Mouse (Mus musculus): ENCODE measurements around the gene Slc16a5. TPM values are rescaled to one million over a fixed set of nuclear protein-coding genes. Genes with fewer than 3 reads are reported as not detected.
"Not testable (repeated sequence)": the region's sequence is repeated elsewhere in the genome, so short reads cannot be mapped to it uniquely, and the experiment has no call there.

Gene Slc16a5
- polyA plus RNA-seq, 1 experiment from 2014 or later: 1.9 TPM

DNA sequence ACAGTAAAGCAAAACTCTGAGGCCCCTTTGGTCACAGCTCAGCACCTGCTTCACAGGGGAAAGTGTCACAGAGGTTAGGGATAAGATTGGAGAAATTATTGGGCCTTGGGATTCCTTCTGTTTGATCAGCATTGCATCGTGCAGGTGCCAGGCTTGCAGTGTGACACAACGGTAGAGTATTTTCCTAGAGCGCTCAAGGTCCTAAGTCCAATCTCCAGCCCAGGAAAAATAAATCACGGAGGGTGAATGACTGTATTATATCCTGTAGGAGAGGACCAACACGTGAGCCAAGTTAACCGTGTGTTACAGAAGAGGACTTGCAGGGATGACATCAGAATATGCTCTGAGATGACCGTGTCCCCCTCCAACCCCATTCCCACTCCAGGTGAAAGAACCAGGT lies 12.1 kb upstream of the Slc16a5 start:
- no peak overlapping the region for H3K4me3 ChIP-seq
- H3K4me1 ChIP-seq: peaks cover 6% of the 10 kb centered on the region; the same call in 1 of the 2 replicates
- WGBS: 84% methylated on average over 7 of the region's 7 CpGs
- H3K9ac ChIP-seq: no peak overlapping the region
- H3K9me3 ChIP-seq: no peaks in the 10 kb centered on the region
- ATAC-seq (ENCODE audit: borderline replicate concordance, extremely low read depth, low FRiP score, low TSS enrichment): no peak
- H3K4me2 ChIP-seq: no peak overlapping the region
- H3K36me3 ChIP-seq: no peaks in the 10 kb centered on the region
- H3K27me3 ChIP-seq: 0 out of 2 replicates have a peak, but pooled peaks cover 2% of the 10 kb centered on the region
- no peak overlapping the region for H3K27ac ChIP-seq

GRCm38 (mm10) chr11:115451781-115452241 lies 10.5 kb upstream of the Slc16a5 start:
- no peak overlapping the region for H3K4me3 ChIP-seq
- H3K27ac ChIP-seq: no peak overlapping the region
- no peak overlapping the region for H3K9ac ChIP-seq
- H3K4me1 ChIP-seq: peaks cover under 1% of the 10 kb centered on the region; the same call in 1 of the 2 replicates
- no peaks in the 10 kb centered on the region for H3K36me3 ChIP-seq
- ATAC-seq (ENCODE audit: borderline replicate concordance, extremely low read depth, low FRiP score, low TSS enrichment): no peak
- 83% methylated on average over 8 of the region's 8 CpGs for WGBS
- no peaks in the 10 kb centered on the region for H3K9me3 ChIP-seq
- no peaks in the 10 kb centered on the region for H3K27me3 ChIP-seq
- no peak overlapping the region for H3K4me2 ChIP-seq

DNA sequence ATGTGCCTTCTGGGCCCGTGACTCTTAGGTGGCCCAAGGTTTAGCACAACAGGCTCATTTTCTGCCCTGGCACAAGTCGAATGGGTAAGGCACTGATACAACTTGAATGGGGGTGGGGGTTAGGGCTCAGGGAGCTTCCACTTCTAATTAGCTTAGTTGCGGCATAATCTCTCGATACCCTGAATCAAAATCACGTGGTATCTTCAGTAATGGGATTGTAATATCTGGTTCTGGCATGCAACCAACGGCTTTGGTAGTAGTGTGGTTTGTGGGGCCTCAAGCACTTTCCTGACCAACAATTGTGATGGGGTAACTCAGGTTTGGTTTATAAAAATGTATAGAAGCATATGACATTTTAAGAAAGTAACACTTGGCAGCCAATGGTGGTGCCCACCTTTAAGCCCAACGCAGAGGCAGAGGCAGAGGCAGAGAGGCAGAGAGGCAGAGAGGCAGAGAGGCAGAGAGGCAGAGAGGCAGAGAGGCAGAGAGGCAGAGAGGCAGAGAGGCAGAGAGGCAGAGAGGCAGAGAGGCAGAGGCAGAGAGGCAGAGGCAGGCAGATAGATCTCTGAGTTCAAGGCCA lies 9.9 kb upstream of the Slc16a5 start:
- no peaks in the 10 kb centered on the region for H3K27me3 ChIP-seq
- H3K4me3 ChIP-seq: no peak overlapping the region
- H3K27ac ChIP-seq: no peak overlapping the region
- no peaks in the 10 kb centered on the region for H3K9me3 ChIP-seq
- no peaks in the 10 kb centered on the region for H3K36me3 ChIP-seq
- H3K4me1 ChIP-seq: peaks cover 3% of the 10 kb centered on the region; the same call in 1 of the 2 replicates
- no peak overlapping the region for H3K4me2 ChIP-seq
- WGBS: 79% methylated on average over 7 of the region's 7 CpGs
- no peak for ATAC-seq (ENCODE audit: borderline replicate concordance, extremely low read depth, low FRiP score, low TSS enrichment)
- H3K9ac ChIP-seq: no peak overlapping the region

GRCm38 (mm10) chr11:115453306-115453705 lies 9.0 kb upstream of the Slc16a5 start:
- no peak overlapping the region for H3K4me3 ChIP-seq
- H3K27ac ChIP-seq: no peak overlapping the region
- H3K9me3 ChIP-seq: no peaks in the 10 kb centered on the region
- no peak overlapping the region for H3K9ac ChIP-seq
- ATAC-seq (ENCODE audit: borderline replicate concordance, extremely low read depth, low FRiP score, low TSS enrichment): no peak
- H3K27me3 ChIP-seq: no peaks in the 10 kb centered on the region
- 60% methylated on average over 4 of the region's 4 CpGs for WGBS
- H3K36me3 ChIP-seq: no peaks in the 10 kb centered on the region
- no peak overlapping the region for H3K4me2 ChIP-seq
- peaks cover 6% of the 10 kb centered on the region; the same call in 1 of the 2 replicates for H3K4me1 ChIP-seq

DNA sequence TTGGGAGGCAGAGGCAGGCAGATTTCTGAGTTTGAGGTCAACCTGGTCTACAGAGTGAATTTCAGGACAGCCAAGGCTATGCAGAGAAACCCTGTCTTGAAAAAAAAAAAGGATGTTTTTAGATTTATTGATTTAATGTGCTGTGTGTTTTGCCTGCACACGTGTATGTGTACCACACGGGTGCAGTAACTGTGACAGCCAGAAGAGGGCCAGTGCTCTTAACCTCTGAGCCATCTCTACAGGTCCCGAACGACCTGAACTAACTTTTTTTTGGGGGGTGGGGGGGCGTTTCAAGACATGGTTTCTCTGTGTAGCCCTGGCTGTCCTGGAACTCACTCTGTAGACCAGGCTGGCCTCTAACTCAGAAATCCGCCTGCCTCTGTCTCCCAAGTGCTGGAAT lies 7.5 kb upstream of the Slc16a5 start:
- not testable (repeated sequence) for ATAC-seq (ENCODE audit: borderline replicate concordance, extremely low read depth, low FRiP score, low TSS enrichment); H3K27ac ChIP-seq; H3K9ac ChIP-seq; H3K4me3 ChIP-seq; H3K9me3 ChIP-seq; H3K4me2 ChIP-seq; H3K27me3 ChIP-seq; H3K36me3 ChIP-seq; H3K4me1 ChIP-seq
- 82% methylated on average over 6 of the region's 6 CpGs for WGBS

GRCm38 (mm10) chr11:115455619-115456018 lies 6.7 kb upstream of the Slc16a5 start:
- Histone ChIP-seq H3K27ac (no peak overlapping the region), H3K4me1 (peaks cover 6% of the 10 kb centered on the region; the same call in 1 of the 2 replicates), H3K9me3 (no peaks in the 10 kb centered on the region), H3K9ac (no peak overlapping the region), H3K4me2 (no peak overlapping the region), H3K36me3 (no peaks in the 10 kb centered on the region), H3K27me3 (no peaks in the 10 kb centered on the region), H3K4me3 (no peak overlapping the region)
- 88% methylated on average over 15 of the region's 15 CpGs for WGBS
- ATAC-seq (ENCODE audit: borderline replicate concordance, extremely low read depth, low FRiP score, low TSS enrichment): no peak

GRCm38 (mm10) chr11:115456182-115456581 lies 6.1 kb upstream of the Slc16a5 start:
- Histone ChIP-seq H3K4me3 (no peak overlapping the region), H3K4me1 (peaks cover 6% of the 10 kb centered on the region; the same call in 1 of the 2 replicates), H3K4me2 (no peak overlapping the region)

DNA sequence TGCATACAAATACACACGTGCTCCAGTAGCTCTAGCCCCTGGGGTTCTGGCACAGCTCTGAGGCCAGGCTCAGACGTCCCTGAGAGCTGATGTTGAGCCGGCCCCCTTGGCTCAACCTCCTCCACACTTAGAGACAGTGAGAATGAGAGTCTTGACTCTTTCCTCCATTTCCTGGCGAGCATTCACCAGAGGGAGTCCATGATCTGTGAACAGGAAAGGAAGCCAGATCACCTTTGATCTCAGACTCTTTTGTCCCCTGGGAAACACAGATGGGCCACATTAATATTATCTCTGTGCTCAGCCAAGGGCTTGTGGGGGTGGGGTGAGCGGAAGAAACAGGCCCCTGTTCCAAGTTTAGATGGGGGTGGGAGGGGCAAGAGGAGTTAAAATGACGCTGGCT lies 4.9 kb upstream of the Slc16a5 start:
- H3K36me3 ChIP-seq: no peaks in the 10 kb centered on the region
- 17% methylated on average over 6 of the region's 6 CpGs for WGBS
- H3K4me1 ChIP-seq: peaks cover 6% of the 10 kb centered on the region; the same call in 1 of the 2 replicates
- H3K9ac ChIP-seq: no peak overlapping the region
- peak; percentile 59 for ATAC-seq (ENCODE audit: borderline replicate concordance, extremely low read depth, low FRiP score, low TSS enrichment)
- H3K4me2 ChIP-seq: no peak overlapping the region
- no peak overlapping the region for H3K27ac ChIP-seq
- H3K27me3 ChIP-seq: no peaks in the 10 kb centered on the region
- H3K9me3 ChIP-seq: no peaks in the 10 kb centered on the region
- no peak overlapping the region for H3K4me3 ChIP-seq

More at GRCm38 (mm10) chr11:115456182-115456581, 6.1 kb upstream of the Slc16a5 start:
- ATAC-seq (ENCODE audit: borderline replicate concordance, extremely low read depth, low FRiP score, low TSS enrichment): no peak
- whole genome bisulfite sequencing: 90% methylated on average over 5 of the region's 5 CpGs
- Histone ChIP-seq H3K9ac (no peak overlapping the region), H3K9me3 (no peaks in the 10 kb centered on the region), H3K36me3 (no peaks in the 10 kb centered on the region), H3K27me3 (no peaks in the 10 kb centered on the region), H3K27ac (no peak overlapping the region)

DNA sequence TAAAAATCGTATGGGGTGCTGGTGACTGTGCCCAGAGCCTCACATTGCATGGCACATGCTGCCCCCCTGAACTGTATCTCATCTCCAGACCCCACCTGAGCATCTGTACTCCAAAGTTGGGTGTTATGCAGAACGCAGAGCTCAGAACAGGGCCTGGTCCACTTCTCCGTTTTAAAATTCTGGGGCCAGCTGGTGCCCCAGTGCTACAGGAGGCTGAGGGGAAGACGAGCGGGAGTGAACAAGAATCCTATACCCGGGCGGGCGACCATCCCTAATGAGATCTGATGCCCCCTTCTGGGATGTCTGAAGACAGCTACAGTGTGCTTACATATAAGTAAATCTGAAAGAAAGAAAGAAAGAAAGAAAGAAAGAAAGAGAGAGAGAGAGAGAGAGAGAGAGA lies 1.3 kb upstream of the Slc16a5 start:
- WGBS: 26% methylated on average over 8 of the region's 8 CpGs
- Histone ChIP-seq H3K4me2 (no peak overlapping the region), H3K9ac (no peak overlapping the region), H3K27me3 (no peaks in the 10 kb centered on the region), H3K27ac (no peak overlapping the region), H3K9me3 (no peaks in the 10 kb centered on the region), H3K36me3 (no peaks in the 10 kb centered on the region), H3K4me1 (peaks cover 6% of the 10 kb centered on the region; the same call in 1 of the 2 replicates), H3K4me3 (no peak overlapping the region)
- no peak for ATAC-seq (ENCODE audit: borderline replicate concordance, extremely low read depth, low FRiP score, low TSS enrichment)

DNA sequence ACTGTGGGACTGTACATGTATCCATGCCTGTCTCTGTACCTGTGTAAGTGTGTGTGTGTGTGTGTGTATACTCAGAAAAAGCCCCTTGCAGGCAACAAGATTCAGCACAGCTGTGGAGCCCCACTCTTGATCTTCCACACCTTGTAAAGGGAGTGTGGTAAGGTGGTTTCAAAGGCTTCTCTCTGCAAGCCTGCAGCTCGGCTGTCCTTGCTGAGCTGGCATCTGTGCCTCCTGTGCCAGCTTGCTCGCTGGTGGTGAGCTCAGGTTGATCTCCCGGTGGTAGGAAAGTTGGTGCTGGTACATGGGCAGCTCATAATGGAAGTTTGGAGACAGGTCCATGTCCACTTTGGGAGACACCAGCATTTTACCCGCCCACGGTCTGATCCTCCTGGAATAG lies 430 bp upstream of the Slc16a5 start:
- H3K4me2 ChIP-seq: no peak overlapping the region
- H3K9ac ChIP-seq: no peak overlapping the region
- H3K27me3 ChIP-seq: no peaks in the 10 kb centered on the region
- H3K4me1 ChIP-seq: peaks cover 6% of the 10 kb centered on the region; the same call in 1 of the 2 replicates
- ATAC-seq (ENCODE audit: borderline replicate concordance, extremely low read depth, low FRiP score, low TSS enrichment): no peak
- no peaks in the 10 kb centered on the region for H3K36me3 ChIP-seq
- H3K4me3 ChIP-seq: no peak overlapping the region
- H3K9me3 ChIP-seq: no peaks in the 10 kb centered on the region
- WGBS: 62% methylated on average over 5 of the region's 5 CpGs
- no peak overlapping the region for H3K27ac ChIP-seq

DNA sequence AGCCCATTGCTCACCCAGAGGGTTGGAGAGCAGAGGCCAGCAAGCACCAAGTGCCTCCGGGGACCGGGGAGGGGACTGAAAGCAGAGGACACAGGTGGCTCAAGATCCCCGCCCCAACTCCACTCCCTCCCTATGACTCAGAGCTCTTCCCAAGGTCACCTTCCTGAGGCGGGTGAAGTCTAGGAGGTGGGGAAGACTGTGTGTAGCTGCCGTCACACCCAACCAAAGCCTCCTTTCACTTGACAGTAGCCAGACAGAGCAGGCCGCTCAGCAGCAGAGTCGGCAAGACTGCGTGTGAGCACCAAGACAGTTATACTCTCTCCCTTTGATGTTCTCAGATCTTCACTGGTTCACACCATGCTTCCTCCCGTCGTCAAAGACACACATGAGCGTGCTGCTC lies 1.1 kb downstream of the Slc16a5 start:
- H3K36me3 ChIP-seq: no peaks in the 10 kb centered on the region
- no peak overlapping the region for H3K27ac ChIP-seq
- ATAC-seq (ENCODE audit: borderline replicate concordance, extremely low read depth, low FRiP score, low TSS enrichment): no peak
- H3K4me1 ChIP-seq: no peaks in the 10 kb centered on the region
- no peak overlapping the region for H3K9ac ChIP-seq
- H3K4me3 ChIP-seq: no peak overlapping the region
- 60% methylated on average over 11 of the region's 11 CpGs for WGBS
- H3K4me2 ChIP-seq: no peak overlapping the region
- no peaks in the 10 kb centered on the region for H3K9me3 ChIP-seq
- H3K27me3 ChIP-seq: no peaks in the 10 kb centered on the region

GRCm38 (mm10) chr11:115464851-115465250 lies 2.6 kb downstream of the Slc16a5 start:
- 80% methylated on average over 8 of the region's 8 CpGs for WGBS
- H3K9me3 ChIP-seq: no peaks in the 10 kb centered on the region
- H3K27me3 ChIP-seq: no peaks in the 10 kb centered on the region
- H3K4me2 ChIP-seq: no peak overlapping the region
- no peaks in the 10 kb centered on the region for H3K4me1 ChIP-seq
- H3K27ac ChIP-seq: no peak overlapping the region
- H3K4me3 ChIP-seq: no peak overlapping the region
- ATAC-seq (ENCODE audit: borderline replicate concordance, extremely low read depth, low FRiP score, low TSS enrichment): no peak
- H3K36me3 ChIP-seq: no peaks in the 10 kb centered on the region
- H3K9ac ChIP-seq: no peak overlapping the region
